Mouse (Mus musculus) spleen, postnatal 4 days (tissue): ENCODE measurements around the gene Ddx46.
"Not testable (repeated sequence)": the region's sequence is repeated elsewhere in the genome, so short reads cannot be mapped to it uniquely, and the experiment has no call there.

ENCODE experiments used
- DNase-seq, 2 experiments: peaks; one replicate each; pipeline ENCODE4 v3.0.0; 2022; ENCODE audit warnings: low spot score in 2 of 2

Gene Ddx46

GRCm38 (mm10) chr13:55634639-55635127, at the start of gene Ddx46:
TSS of gene Ddx46 (plus strand) at chr13:55635027.
- DNase-seq: peak; percentile 90 to 98

GRCm38 (mm10) chr13:55591961-55592490, 42.8 kb upstream of the Ddx46 start:
- no peak for DNase-seq

GRCm38 (mm10) chr13:55592512-55593253, 42.1 kb upstream of the Ddx46 start:
- DNase-seq: peak; percentile 95 to 98

- no peak for DNase-seq
Observed at GRCm38 (mm10) chr13:55593254-55593747, 41.5 kb upstream of the Ddx46 start.

GRCm38 (mm10) chr13:55595375-55595774, 39.5 kb upstream of the Ddx46 start:
- DNase-seq: no peak

GRCm38 (mm10) chr13:55596802-55597201, 38.0 kb upstream of the Ddx46 start:
- no peak for DNase-seq

- DNase-seq: peak; percentile 88 to 94
Observed at GRCm38 (mm10) chr13:55599566-55600540, 35.0 kb upstream of the Ddx46 start, which contains the start of gene B4galt7. TSS of gene B4galt7 (plus strand) at chr13:55599896.

GRCm38 (mm10) chr13:55600657-55601056, 34.2 kb upstream of the Ddx46 start:
- no peak for DNase-seq

GRCm38 (mm10) chr13:55601611-55602010, 33.2 kb upstream of the Ddx46 start:
- peak; percentile 82 to 94 for DNase-seq

GRCm38 (mm10) chr13:55604606-55605005, 30.2 kb upstream of the Ddx46 start:
- no peak for DNase-seq

- DNase-seq: no peak
Observed at GRCm38 (mm10) chr13:55606899-55607623, 27.8 kb upstream of the Ddx46 start.

GRCm38 (mm10) chr13:55607624-55608006, 27.2 kb upstream of the Ddx46 start:
- no peak for DNase-seq

- no peak for DNase-seq
Observed at GRCm38 (mm10) chr13:55611996-55612395, 22.8 kb upstream of the Ddx46 start.

GRCm38 (mm10) chr13:55613471-55613870, 21.4 kb upstream of the Ddx46 start:
- DNase-seq: no peak

GRCm38 (mm10) chr13:55619328-55619727, 15.5 kb upstream of the Ddx46 start:
- DNase-seq: no peak

- DNase-seq: no peak
Observed at GRCm38 (mm10) chr13:55620275-55620674, 14.6 kb upstream of the Ddx46 start.

- DNase-seq: not testable (repeated sequence)
Observed at GRCm38 (mm10) chr13:55622156-55622648, 12.6 kb upstream of the Ddx46 start.

GRCm38 (mm10) chr13:55622649-55623541, 11.9 kb upstream of the Ddx46 start, which contains the start of gene Caml:
TSS of gene Caml (plus strand) at chr13:55623005.
- peak; percentile 87 to 90 for DNase-seq

GRCm38 (mm10) chr13:55635146-55635571, 332 bp downstream of the Ddx46 start:
- no peak for DNase-seq
